Comparison of ENCODE assay signal across 16 mouse cellular contexts in the genomic region with DNA sequence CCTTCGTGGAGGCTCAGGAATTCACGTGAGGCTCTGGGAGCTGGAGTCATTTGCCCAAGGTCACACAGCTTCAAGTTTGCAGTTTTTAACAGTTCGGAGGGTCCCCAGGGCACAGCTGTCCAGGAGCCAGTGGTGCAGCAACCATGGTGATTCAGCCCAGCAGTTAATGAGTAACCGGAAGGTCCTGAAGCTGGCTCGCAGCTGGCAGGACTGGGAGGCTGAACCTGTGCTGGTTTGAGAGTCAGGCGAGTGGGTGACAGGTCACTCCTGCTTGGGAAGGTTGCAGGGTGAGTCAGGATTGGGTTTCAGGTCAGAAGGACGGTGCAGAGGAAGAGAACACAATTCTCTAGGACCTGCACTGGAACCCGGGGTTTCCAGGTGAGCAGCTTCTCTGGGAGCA. TPM values are rescaled to one million over a fixed set of nuclear protein-coding genes. Genes with fewer than 3 reads are reported as not detected.
A peak's percentile ranks its signal among the peaks of the same experiment; 100 is the strongest.
DNase-seq lines count a peak whose midpoint lies in the region; ATAC-seq and TF ChIP-seq lines count a peak whose summit lies in the region.
"Had no signal": no experiment of that assay in that cellular context is flagged by ENCODE, and none has a peak within 500 bp of the region (broad histone marks: within the 10 kb centered on the region; RNA-seq: fewer than 3 reads in every experiment).

A gene (plus strand): TSS at position 113 of the 400 bp plus-strand sequence.

- no peaks in the 10 kb centered on the region for H3K36me3 ChIP-seq in myocyte (ENCODE audit: control insufficient read depth, insufficient read depth)
- no peaks in the 10 kb centered on the region for H3K36me3 ChIP-seq in forebrain, postnatal 0 days (ENCODE audit: insufficient read depth)
- H3K36me3 ChIP-seq: G1E; midbrain, embryonic 10.5 days; neural tube, embryonic 12.5 days had no signal

- ATAC-seq in Patski: peak; percentile 93
- ATAC-seq in forebrain, postnatal 0 days: no peak
- ATAC-seq in CD4-positive, CD25-positive, alpha-beta regulatory T cell, adult 4 months: no peak

- H3K27me3 ChIP-seq in Patski (no peaks in the 10 kb centered on the region), myocyte (ENCODE audit: control insufficient read depth, insufficient read depth, insufficient read length) (no peaks in the 10 kb centered on the region)
- H3K27me3 ChIP-seq in forebrain, postnatal 0 days (ENCODE audit: insufficient read depth, low read length): no peaks in the 10 kb centered on the region
- H3K27me3 ChIP-seq: neural tube, embryonic 12.5 days had no signal

- DNase-seq in Patski (ENCODE audit: low read depth, low spot score): peak; percentile 73
- peak; percentile 97 for DNase-seq in kidney, adult 11 months
- peak; percentile 87 to 96 for DNase-seq in kidney, postnatal 36 days
- no peak for DNase-seq in spleen, postnatal 4 days (ENCODE audit: low spot score in 2 of 2)
- DNase-seq in forebrain, postnatal 0 days: no peak
- no peak for DNase-seq in left cerebral cortex, postnatal 25 days (ENCODE audit: low spot score in 2 of 2)
- DNase-seq: cerebellum, adult 11 months; heart, adult 11 months; heart, postnatal 36 days had no signal

- TF ChIP-seq CTCF in Patski (IDR thresholded peaks at IDR 0.05): no peak
- TF ChIP-seq CTCF in forebrain, postnatal 0 days (IDR thresholded peaks at IDR 0.05; ENCODE audit: low read depth): no peak

- 69% methylated on average over 8 of the region's 8 CpGs for WGBS in forebrain, postnatal 0 days

- no peak within 1 kb of the TSS for H3ac ChIP-seq in myocyte (ENCODE audit: control insufficient read depth, insufficient read length)

- no peak within 1 kb of the TSS for H3K4me3 ChIP-seq in myocyte
- no peak within 1 kb of the TSS for H3K4me3 ChIP-seq in forebrain, postnatal 0 days (ENCODE audit: low read depth, low read length)
- H3K4me3 ChIP-seq: erythroblast, embryonic 14.5 days; midbrain, embryonic 10.5 days; neural tube, embryonic 12.5 days had no signal

- H3K4me1 ChIP-seq in forebrain, postnatal 0 days (ENCODE audit: insufficient read depth): no peaks in the 10 kb centered on the region
- H3K4me1 ChIP-seq: midbrain, embryonic 10.5 days; neural tube, embryonic 12.5 days had no signal

- no peak for TF ChIP-seq POLR2A in myocyte (IDR thresholded peaks at IDR 0.05; ENCODE audit: insufficient read length, low read depth)

- no peaks in the 10 kb centered on the region for H3K79me2 ChIP-seq in myocyte (ENCODE audit: control insufficient read depth, insufficient read depth)

- H3K27ac ChIP-seq in forebrain, postnatal 0 days (ENCODE audit: low read depth, low read length): no peak within 1 kb of the TSS
- H3K27ac ChIP-seq: midbrain, embryonic 10.5 days; neural tube, embryonic 12.5 days had no signal

- intact Hi-C loops in left cerebral cortex, postnatal 25 days (cut with DNase I): no loop called here

- in situ Hi-C loops in Patski (cut with MboI; ENCODE audit: low pct_unique_long_range_greater_than_20kb): no loop called here

- CTCF ChIA-PET in Patski (lab: Charles Lee): interaction anchor here (1.0 to 2.3 kb wide), 6 partner anchors 10 to 65 kb away, joined by 3 to 9 read pairs (median 4); no protein-coding TSS in a partner anchor

- H3K9ac ChIP-seq in forebrain, postnatal 0 days: no peak within 1 kb of the TSS
- H3K9ac ChIP-seq: neural tube, embryonic 12.5 days had no signal

- POLR2A ChIA-PET in Patski (lab: Charles Lee): interaction anchor here (1.5 kb wide), 1 partner anchor 12 kb away, joined by 3 read pairs; no protein-coding TSS in a partner anchor

- H3K9me3 ChIP-seq in forebrain, postnatal 0 days (ENCODE audit: low read length): no peaks in the 10 kb centered on the region
- H3K9me3 ChIP-seq: G1E; midbrain, embryonic 10.5 days; neural tube, embryonic 12.5 days had no signal

- H3K4me2 ChIP-seq in myocyte (ENCODE audit: low read depth): peak within 1 kb of the TSS; percentile 42
- no peak within 1 kb of the TSS for H3K4me2 ChIP-seq in forebrain, postnatal 0 days (ENCODE audit: low read depth)
- H3K4me2 ChIP-seq: neural tube, embryonic 12.5 days had no signal

TF ChIP-seq in myocyte, 11 proteins besides CTCF, POLR2A, EP300 and RAD21:
- TF ChIP-seq USF1 (IDR thresholded peaks at IDR 0.05; ENCODE audit: low read depth): no peak
- TF ChIP-seq MYOD1 (IDR thresholded peaks at IDR 0.05; ENCODE audit: control insufficient read depth in 1 of 3, insufficient read length in 2 of 3, low read depth in 2 of 3): peak in 1 of 3 experiments; percentile 38
- TF ChIP-seq MAX (IDR thresholded peaks at IDR 0.05; ENCODE audit: low read depth): no peak
- no peak for TF ChIP-seq TCF12 (IDR thresholded peaks at IDR 0.05; ENCODE audit: insufficient read depth, poor library complexity, severe bottlenecking)
- TF ChIP-seq REST (IDR thresholded peaks at IDR 0.05; ENCODE audit: insufficient read depth, insufficient read length): no peak
- no peak for TF ChIP-seq SRF (IDR thresholded peaks at IDR 0.05; ENCODE audit: control insufficient read depth, insufficient read length, low read depth)
- TF ChIP-seq TCF3 (IDR thresholded peaks at IDR 0.05; ENCODE audit: insufficient read length, low read depth): no peak
- TF ChIP-seq CEBPB (IDR thresholded peaks at IDR 0.05; ENCODE audit: insufficient read depth, poor library complexity, severe bottlenecking): no peak
TF ChIP-seq in myocyte: peak in this region for 1.

RNA-seq across cellular contexts. Expression of the gene that starts here (rescaled TPM):
- 4.9 TPM for polyA plus RNA-seq in Patski (2021)
- not detected for polyA plus RNA-seq in myocyte (2012; fragmentation: generic; extraction: Trizol)
- 0.15 TPM in 1 of 2 replicates, not detected in the other for total RNA-seq in forebrain, postnatal 0 days (2014; rRNA removed)
- 0.05 and 0.25 TPM in 2 replicates for polyA plus RNA-seq in forebrain, postnatal 0 days (2015; fragmentation: Nextera tagmentation; extraction: Ambion mirVana)
- 1 to 10 TPM in 1 of 2 experiments, under 1 TPM in 1; 0.76 to 1.1 TPM for total RNA-seq in left cerebral cortex, postnatal 25 days (2021)
- polyA plus RNA-seq in CD4-positive, CD25-positive, alpha-beta regulatory T cell, adult 4 months (2017; shearing (Covaris generic)): not detected
- total RNA-seq: G1E; heart, postnatal 36 days had no signal
- polyA plus RNA-seq: erythroblast, embryonic 14.5 days; G1E; lung, embryonic 16.5 days; midbrain, embryonic 10.5 days; neural tube, embryonic 12.5 days had no signal

Comparison
In these comparisons a context has a peak if more than half of its experiments do, and no peak if none do; other contexts are left out.
1. DNase-seq: peak in Patski (single experiment), kidney, adult 11 months (single experiment) and kidney, postnatal 36 days (2 of 2); none in spleen, postnatal 4 days (0 of 2), forebrain, postnatal 0 days (single experiment) and left cerebral cortex, postnatal 25 days (0 of 2).